Mouse (Mus musculus) liver, embryonic 11.5 days (tissue): ENCODE results near the gene Rad18. TPM values are rescaled to one million over a fixed set of nuclear protein-coding genes. Genes with fewer than 3 reads are reported as not detected.
"Not testable (repeated sequence)": the region's sequence is repeated elsewhere in the genome, so short reads cannot be mapped to it uniquely, and the experiment has no call there.

Source experiments
- ATAC-seq: fragments of 200-750 bp; cut with Nextera tagmentation; replicated peaks from 2 replicates; pipeline ENCODE4 v1.8.0; 2017; ENCODE audit warnings: moderate number of reproducible peaks, mild to moderate bottlenecking, moderate TSS enrichment, moderate library complexity; ENCODE audit not compliant: low FRiP score
- DNase-seq: peaks from one replicate; pipeline ENCODE4 v3.0.0-alpha.2; 2017; ENCODE audit warnings: low spot score
- H3K27ac ChIP-seq: fragments of 300-500 bp; sonication (generic); 2 replicates; pipeline ENCODE4 v1.5.1; 2014; ENCODE audit warnings: mild to moderate bottlenecking, low read depth, low read length, control low read depth
- H3K27me3 ChIP-seq: fragments of 300-500 bp; sonication (generic); replicated peaks from 2 replicates; pipeline ENCODE4 v1.6.1; 2014; ENCODE audit warnings: low read length, mixed read lengths; ENCODE audit not compliant: control insufficient read depth, insufficient read depth
- H3K36me3 ChIP-seq: fragments of 300-500 bp; sonication (generic); 2 replicates; pipeline ENCODE4 v1.6.1; 2014; ENCODE audit warnings: mild to moderate bottlenecking, low read length, moderate library complexity, mixed read lengths; ENCODE audit not compliant: control insufficient read depth, insufficient read depth
- H3K4me1 ChIP-seq: fragments of 300-500 bp; sonication (generic); replicated peaks from 2 replicates; pipeline ENCODE4 v1.6.1; 2014; ENCODE audit warnings: low read length, mixed read lengths; ENCODE audit not compliant: control insufficient read depth, insufficient read depth
- H3K4me2 ChIP-seq: fragments of 300-500 bp; sonication (generic); 2 replicates; pipeline ENCODE4 v1.6.1; 2014; ENCODE audit warnings: mild to moderate bottlenecking, control low read depth, moderate library complexity
- H3K4me3 ChIP-seq: fragments of 300-500 bp; sonication (generic); 2 replicates; pipeline ENCODE4 v1.5.1; 2014; ENCODE audit warnings: low read depth, low read length, control low read depth
- H3K9ac ChIP-seq: fragments of 300-500 bp; sonication (generic); 2 replicates; pipeline ENCODE4 v1.6.1; 2014; ENCODE audit warnings: low read depth, low read length, control low read depth
- H3K9me3 ChIP-seq: fragments of 300-500 bp; sonication (generic); 2 replicates; pipeline ENCODE4 v1.6.1; 2016; ENCODE audit warnings: low read length, inconsistent platforms, mixed read lengths; ENCODE audit not compliant: control insufficient read depth
- WGBS: fragments of 180-500 bp; shearing (Covaris S2); extraction: QIAGEN DNeasy Blood & Tissue Kit; methylation state at CpG from one replicate; pipeline ENCODE4 v1.1.7; 2014; 5-methylcytosine and 5-hydroxymethylcytosine counted together
- polyA plus RNA-seq: library from polyadenylated mRNA; unstranded; fragments of >200 nt; fragmentation: Nextera tagmentation; extraction: Ambion mirVana; gene quantifications from 2 replicates; pipeline ENCODE4 v1.2.1, GENCODE M21; 2014

The Rad18 gene
- polyA plus RNA-seq, 1 experiment from 2014 or later, result 47.6 TPM

- DNase-seq (no peak), ATAC-seq (no peak)
- Histone ChIP-seq H3K4me3 (no peak overlapping the region), H3K9me3 (no peaks in the 10 kb centered on the region), H3K27me3 (no peaks in the 10 kb centered on the region), H3K36me3 (no peaks in the 10 kb centered on the region), H3K9ac (no peak overlapping the region), H3K27ac (no peak overlapping the region), H3K4me1 (no peaks in the 10 kb centered on the region; the same call in 1 of the 2 replicates), H3K4me2 (no peak overlapping the region)
- 88% methylated on average over 10 of the region's 10 CpGs for WGBS
Measured at GRCm38 (mm10) chr6:112731386-112731785, 34.9 kb upstream of the Rad18 start.

GRCm38 (mm10) chr6:112728760-112729422 is 32.4 kb upstream of the Rad18 start:
- Histone ChIP-seq H3K4me1 (no peaks in the 10 kb centered on the region; the same call in 1 of the 2 replicates), H3K36me3 (no peaks in the 10 kb centered on the region), H3K4me3 (no peak overlapping the region), H3K9ac (no peak overlapping the region), H3K27ac (no peak overlapping the region), H3K27me3 (no peaks in the 10 kb centered on the region), H3K4me2 (peak overlapping the region; percentile 49), H3K9me3 (no peaks in the 10 kb centered on the region)
- peak; percentile 53; the same call in 1 of the 2 replicates for ATAC-seq
- DNase-seq, result peak; percentile 56
- WGBS, result 22% methylated on average over 17 of the region's 17 CpGs

- no peak overlapping the region for H3K4me3 ChIP-seq
- H3K4me2 ChIP-seq, result no peak overlapping the region
- DNase-seq (no peak), ATAC-seq (no peak)
- WGBS, result 80% methylated on average over 4 of the region's 4 CpGs
- H3K27ac ChIP-seq, result no peak overlapping the region
- no peaks in the 10 kb centered on the region for H3K36me3 ChIP-seq
- no peaks in the 10 kb centered on the region for H3K9me3 ChIP-seq
- H3K9ac ChIP-seq, result no peak overlapping the region
- H3K4me1 ChIP-seq, result no peaks in the 10 kb centered on the region; the same call in 1 of the 2 replicates
- no peaks in the 10 kb centered on the region for H3K27me3 ChIP-seq
Measured at GRCm38 (mm10) chr6:112725468-112725867, 29.0 kb upstream of the Rad18 start.

- WGBS, result 78% methylated on average over 5 of the region's 5 CpGs
- Histone ChIP-seq H3K9me3 (no peaks in the 10 kb centered on the region), H3K4me2 (no peak overlapping the region), H3K36me3 (no peaks in the 10 kb centered on the region), H3K4me3 (no peak overlapping the region), H3K27ac (no peak overlapping the region), H3K4me1 (no peaks in the 10 kb centered on the region), H3K27me3 (no peaks in the 10 kb centered on the region), H3K9ac (no peak overlapping the region)
- ATAC-seq (no peak), DNase-seq (no peak)
Measured at GRCm38 (mm10) chr6:112720409-112721080, 24.1 kb upstream of the Rad18 start.

- Histone ChIP-seq H3K36me3 (no peaks in the 10 kb centered on the region), H3K27ac (no peak overlapping the region), H3K4me2 (no peak overlapping the region), H3K9me3 (no peaks in the 10 kb centered on the region), H3K4me3 (no peak overlapping the region), H3K4me1 (no peaks in the 10 kb centered on the region), H3K9ac (no peak overlapping the region), H3K27me3 (no peaks in the 10 kb centered on the region)
- 71% methylated on average over 1 of the region's 1 CpGs for WGBS
- DNase-seq, result no peak
- no peak for ATAC-seq
Measured at GRCm38 (mm10) chr6:112719983-112720382, 23.5 kb upstream of the Rad18 start.

GRCm38 (mm10) chr6:112717168-112717567 is 20.7 kb upstream of the Rad18 start:
- Histone ChIP-seq H3K27me3 (no peaks in the 10 kb centered on the region), H3K4me3 (no peak overlapping the region), H3K9ac (no peak overlapping the region), H3K9me3 (no peaks in the 10 kb centered on the region), H3K27ac (no peak overlapping the region), H3K36me3 (no peaks in the 10 kb centered on the region), H3K4me2 (no peak overlapping the region), H3K4me1 (no peaks in the 10 kb centered on the region)
- ATAC-seq (no peak), DNase-seq (no peak)
- WGBS, result 51% methylated on average over 5 of the region's 5 CpGs

GRCm38 (mm10) chr6:112713951-112714350 is 17.5 kb upstream of the Rad18 start:
- H3K9me3 ChIP-seq, result peaks cover 3% of the 10 kb centered on the region; the same call in 1 of the 2 replicates
- H3K27me3 ChIP-seq, result no peaks in the 10 kb centered on the region
- H3K27ac ChIP-seq, result no peak overlapping the region
- H3K4me3 ChIP-seq, result no peak overlapping the region
- no peak overlapping the region for H3K4me2 ChIP-seq
- DNase-seq, result no peak
- no peaks in the 10 kb centered on the region for H3K4me1 ChIP-seq
- no peak for ATAC-seq
- 45% methylated on average over 3 of the region's 3 CpGs for WGBS
- H3K9ac ChIP-seq, result no peak overlapping the region
- no peaks in the 10 kb centered on the region for H3K36me3 ChIP-seq

- DNase-seq, H3K4me2 ChIP-seq, H3K9me3 ChIP-seq, H3K4me3 ChIP-seq, ATAC-seq, H3K36me3 ChIP-seq, H3K9ac ChIP-seq, H3K27ac ChIP-seq, H3K27me3 ChIP-seq, H3K4me1 ChIP-seq: not testable (repeated sequence)
- 89% methylated on average over 4 of the region's 4 CpGs for WGBS
Measured at GRCm38 (mm10) chr6:112702296-112702695, 5.8 kb upstream of the Rad18 start.

GRCm38 (mm10) chr6:112700392-112700791 is 3.9 kb upstream of the Rad18 start:
- no peak overlapping the region for H3K9ac ChIP-seq
- H3K4me1 ChIP-seq, result peaks cover 5% of the 10 kb centered on the region
- no peak overlapping the region for H3K4me2 ChIP-seq
- WGBS, result 0% methylated on average over 1 of the region's 1 CpGs
- no peaks in the 10 kb centered on the region for H3K9me3 ChIP-seq
- no peaks in the 10 kb centered on the region for H3K36me3 ChIP-seq
- no peak for DNase-seq
- no peak for ATAC-seq
- H3K27me3 ChIP-seq, result no peaks in the 10 kb centered on the region
- H3K27ac ChIP-seq, result no peak overlapping the region
- no peak overlapping the region for H3K4me3 ChIP-seq
